Mouse (Mus musculus) bone marrow macrophage, adult 2 months (primary cell): ENCODE results near the gene Lrba.

Source experiments
- CTCF ChIP-seq: IDR thresholded peaks from 2 replicates; pipeline ENCODE4 v1.5.1; 2012; ENCODE audit warnings: low read depth, mild to moderate bottlenecking, low read length, moderate library complexity
- POLR2A ChIP-seq: IDR thresholded peaks from 2 replicates; pipeline ENCODE4 v1.6.1; 2012; ENCODE audit warnings: mild to moderate bottlenecking, low read depth, low read length, borderline replicate concordance

GRCm38 (mm10) chr3:86202449-86202848 is 22.0 kb upstream of the Lrba start:
- TF ChIP-seq CTCF, result no peak
- no peak for TF ChIP-seq POLR2A
